Mouse (Mus musculus) midbrain, embryonic 16.5 days (tissue): ENCODE results near the gene Nup214. TPM values are rescaled to one million over a fixed set of nuclear protein-coding genes. Genes with fewer than 3 reads are reported as not detected.

ENCODE experiments used
- ATAC-seq: fragments of 200-750 bp; cut with Nextera tagmentation; 2 replicates; pipeline ENCODE4 v1.8.0; 2017; ENCODE audit warnings: moderate TSS enrichment
- H3K27ac ChIP-seq: fragments of 300-500 bp; sonication (generic); 2 replicates; pipeline ENCODE4 v1.5.1; 2014; ENCODE audit warnings: mild to moderate bottlenecking, low read length, mixed read lengths
- H3K27me3 ChIP-seq: fragments of 300-500 bp; sonication (generic); 2 replicates; pipeline ENCODE4 v1.6.1; 2014; ENCODE audit warnings: low read depth, low read length, mixed read lengths; ENCODE audit not compliant: control insufficient read depth, insufficient read depth
- H3K36me3 ChIP-seq: fragments of 300-500 bp; sonication (generic); 2 replicates; pipeline ENCODE4 v1.6.1; 2014; ENCODE audit warnings: mild to moderate bottlenecking, low read length, moderate library complexity, mixed read lengths; ENCODE audit not compliant: control insufficient read depth, insufficient read depth
- H3K4me1 ChIP-seq: fragments of 300-500 bp; sonication (generic); 2 replicates; pipeline ENCODE4 v1.6.1; 2014; ENCODE audit warnings: mild to moderate bottlenecking, low read length, mixed read lengths; ENCODE audit not compliant: control insufficient read depth, insufficient read depth
- H3K4me2 ChIP-seq: fragments of 300-500 bp; sonication (generic); 2 replicates; pipeline ENCODE4 v1.6.1; 2014; ENCODE audit warnings: mild to moderate bottlenecking, low read length, mixed read lengths
- H3K4me3 ChIP-seq: fragments of 300-500 bp; sonication (generic); 2 replicates; pipeline ENCODE4 v1.5.1; 2014; ENCODE audit warnings: low read depth, mild to moderate bottlenecking, low read length, moderate library complexity, mixed read lengths
- H3K9ac ChIP-seq: fragments of 300-500 bp; sonication (generic); 2 replicates; pipeline ENCODE4 v1.6.1; 2014; ENCODE audit warnings: low read depth, low read length, mixed read lengths
- H3K9me3 ChIP-seq: fragments of 300-500 bp; sonication (generic); replicated peaks from 2 replicates; pipeline ENCODE4 v1.6.1; 2014; ENCODE audit warnings: mild to moderate bottlenecking, low read length, mixed read lengths; ENCODE audit not compliant: control insufficient read depth, poor library complexity, severe bottlenecking
- WGBS: fragments of 180-500 bp; shearing (Covaris S2); extraction: QIAGEN DNeasy Blood & Tissue Kit; methylation state at CpG from one replicate; pipeline ENCODE4 v1.1.7; 2014; 5-methylcytosine and 5-hydroxymethylcytosine counted together
- polyA plus RNA-seq: library from polyadenylated mRNA; unstranded; fragments of >200 nt; fragmentation: Nextera tagmentation; extraction: Ambion mirVana; gene quantifications from 2 replicates; pipeline ENCODE4 v1.2.1, GENCODE M21; 2015

Gene Nup214
- polyA plus RNA-seq, 1 experiment from 2014 or later = 63.9 TPM

GRCm38 (mm10) chr2:31974809-31975371 is 654 bp downstream of the Nup214 start:
- ATAC-seq = no peak
- peaks cover 13% of the 10 kb centered on the region for H3K36me3 ChIP-seq
- no peaks in the 10 kb centered on the region for H3K27me3 ChIP-seq
- H3K27ac ChIP-seq = peak overlapping the region; percentile 62; the same call in 1 of the 2 replicates
- H3K9me3 ChIP-seq = no peaks in the 10 kb centered on the region
- whole genome bisulfite sequencing = 11% methylated on average over 13 of the region's 13 CpGs
- peak overlapping the region; percentile 90 for H3K9ac ChIP-seq
- peak overlapping the region; percentile 92 for H3K4me2 ChIP-seq
- H3K4me3 ChIP-seq = peak overlapping the region; percentile 75
- peaks cover 16% of the 10 kb centered on the region for H3K4me1 ChIP-seq

DNA sequence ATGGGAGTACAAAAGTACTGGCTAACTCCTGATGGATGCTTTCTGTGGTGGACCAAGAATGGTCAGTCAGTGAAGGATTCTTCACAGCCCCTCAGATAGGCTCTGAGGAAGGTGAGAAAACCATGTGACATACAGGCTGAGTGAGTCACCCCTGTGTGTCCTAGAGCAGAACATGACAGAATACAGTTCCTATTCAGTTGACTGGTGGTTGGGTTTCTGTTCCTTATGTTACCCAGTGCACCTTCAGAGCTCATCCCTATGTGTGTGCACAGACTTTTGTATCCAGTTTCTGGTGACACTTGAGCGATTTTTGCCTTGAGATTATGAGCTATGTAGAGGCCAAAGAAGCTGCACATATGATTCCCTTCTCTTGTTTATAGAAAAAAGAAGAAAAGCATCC is 13.5 kb downstream of the Nup214 start:
- H3K27ac ChIP-seq = no peak overlapping the region
- H3K36me3 ChIP-seq = peaks cover 53% of the 10 kb centered on the region
- H3K9ac ChIP-seq = no peak overlapping the region
- H3K9me3 ChIP-seq = no peaks in the 10 kb centered on the region
- ATAC-seq = no peak
- H3K27me3 ChIP-seq = no peaks in the 10 kb centered on the region
- no peak overlapping the region for H3K4me2 ChIP-seq
- H3K4me3 ChIP-seq = no peak overlapping the region
- 89% methylated on average over 1 of the region's 1 CpGs for WGBS
- H3K4me1 ChIP-seq = no peaks in the 10 kb centered on the region

- Histone ChIP-seq H3K36me3 (peaks cover 47% of the 10 kb centered on the region), H3K4me2 (no peak overlapping the region), H3K9me3 (no peaks in the 10 kb centered on the region), H3K4me1 (no peaks in the 10 kb centered on the region), H3K27ac (no peak overlapping the region), H3K27me3 (no peaks in the 10 kb centered on the region), H3K9ac (no peak overlapping the region), H3K4me3 (no peak overlapping the region)
- 97% methylated on average over 4 of the region's 4 CpGs for WGBS
- ATAC-seq = no peak
Observed at GRCm38 (mm10) chr2:31990961-31991360, 16.7 kb downstream of the Nup214 start.

DNA sequence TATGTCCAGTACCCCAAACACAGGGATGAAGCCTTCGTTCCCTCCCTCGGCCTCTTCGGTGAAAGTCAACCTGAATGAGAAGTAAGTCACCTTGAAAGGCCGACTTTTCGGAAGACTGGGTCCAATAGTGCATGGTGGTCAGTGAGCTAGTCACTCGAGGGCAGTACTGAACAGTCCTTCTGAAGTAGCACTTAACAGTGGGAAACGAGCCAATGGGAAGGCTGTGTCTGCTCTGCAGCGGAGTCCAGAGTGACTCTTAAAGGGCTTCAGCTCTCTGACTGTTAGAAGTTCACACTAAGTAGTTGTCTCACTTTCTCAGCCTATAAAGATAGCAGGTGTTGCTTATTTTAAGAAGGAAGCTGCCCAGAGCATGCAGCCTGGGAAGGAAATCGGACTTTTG is 20.7 kb downstream of the Nup214 start:
- Histone ChIP-seq H3K4me3 (no peak overlapping the region), H3K27me3 (no peaks in the 10 kb centered on the region), H3K36me3 (peaks cover 55% of the 10 kb centered on the region), H3K9me3 (no peaks in the 10 kb centered on the region), H3K4me2 (no peak overlapping the region), H3K9ac (no peak overlapping the region), H3K4me1 (no peaks in the 10 kb centered on the region), H3K27ac (no peak overlapping the region)
- WGBS = 94% methylated on average over 9 of the region's 9 CpGs
- ATAC-seq = no peak

- no peak for ATAC-seq
- Histone ChIP-seq H3K9ac (no peak overlapping the region), H3K9me3 (no peaks in the 10 kb centered on the region), H3K36me3 (peaks cover 45% of the 10 kb centered on the region), H3K4me3 (no peak overlapping the region), H3K27ac (no peak overlapping the region), H3K4me2 (no peak overlapping the region), H3K27me3 (no peaks in the 10 kb centered on the region), H3K4me1 (no peaks in the 10 kb centered on the region)
- 97% methylated on average over 13 of the region's 13 CpGs for WGBS
Observed at GRCm38 (mm10) chr2:31996060-31996459, 21.8 kb downstream of the Nup214 start.

DNA sequence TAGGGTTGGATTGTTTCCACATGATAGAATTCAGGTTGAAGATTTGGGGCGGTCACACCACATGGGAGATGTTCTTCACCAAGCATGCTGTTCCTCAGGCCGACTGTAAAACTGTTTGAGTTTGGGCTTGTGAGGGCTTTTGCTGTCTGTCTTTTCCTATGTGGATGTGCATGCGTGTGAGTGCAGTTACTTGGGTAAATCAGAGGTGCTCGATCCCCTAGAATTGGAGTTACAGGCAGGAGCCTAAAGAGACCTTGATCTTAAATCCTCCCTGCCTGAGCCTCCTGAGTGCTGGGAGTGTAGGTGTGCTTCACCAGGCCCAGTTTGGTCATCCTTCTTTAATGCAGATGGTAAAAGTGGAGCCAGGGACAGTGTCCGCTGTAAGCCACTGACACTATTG is 23.3 kb downstream of the Nup214 start:
- no peak for ATAC-seq
- Histone ChIP-seq H3K9me3 (no peaks in the 10 kb centered on the region), H3K4me3 (no peak overlapping the region), H3K36me3 (peaks cover 37% of the 10 kb centered on the region), H3K4me1 (no peaks in the 10 kb centered on the region), H3K4me2 (no peak overlapping the region), H3K27me3 (no peaks in the 10 kb centered on the region), H3K9ac (no peak overlapping the region), H3K27ac (no peak overlapping the region)
- WGBS = 96% methylated on average over 5 of the region's 5 CpGs

- no peak overlapping the region for H3K4me3 ChIP-seq
- H3K4me2 ChIP-seq = no peak overlapping the region
- H3K27ac ChIP-seq = no peak overlapping the region
- 77% methylated on average over 2 of the region's 2 CpGs for WGBS
- no peak for ATAC-seq
- no peaks in the 10 kb centered on the region for H3K9me3 ChIP-seq
- no peak overlapping the region for H3K9ac ChIP-seq
- H3K36me3 ChIP-seq = peaks cover 43% of the 10 kb centered on the region
- H3K27me3 ChIP-seq = no peaks in the 10 kb centered on the region
- H3K4me1 ChIP-seq = no peaks in the 10 kb centered on the region
Observed at GRCm38 (mm10) chr2:31998443-31998842, 24.2 kb downstream of the Nup214 start.

DNA sequence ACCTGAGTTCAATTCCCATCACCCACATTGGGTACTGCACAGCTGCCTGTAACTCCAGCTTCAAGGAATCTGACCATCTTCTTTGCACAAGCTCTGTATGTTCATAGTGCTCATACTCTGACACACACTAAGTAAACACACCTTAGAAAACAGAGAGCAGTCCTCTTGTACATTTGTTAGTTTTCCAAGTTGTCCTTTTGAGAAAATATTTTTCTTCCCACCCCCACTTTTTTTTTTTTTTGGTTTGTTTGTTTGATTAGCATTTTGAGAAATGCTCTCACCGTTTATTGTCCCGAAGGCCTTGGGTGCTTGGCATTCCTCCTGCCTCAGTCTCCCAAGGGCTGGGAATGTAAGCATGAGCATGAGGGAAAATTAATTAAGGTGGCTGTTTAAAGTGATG is 34.1 kb downstream of the Nup214 start:
- no peak for ATAC-seq
- 83% methylated on average over 2 of the region's 2 CpGs for WGBS
- no peaks in the 10 kb centered on the region for H3K4me1 ChIP-seq
- peaks cover 48% of the 10 kb centered on the region for H3K36me3 ChIP-seq
- H3K9ac ChIP-seq = no peak overlapping the region
- no peak overlapping the region for H3K4me3 ChIP-seq
- no peaks in the 10 kb centered on the region for H3K27me3 ChIP-seq
- H3K4me2 ChIP-seq = no peak overlapping the region
- no peaks in the 10 kb centered on the region for H3K9me3 ChIP-seq
- H3K27ac ChIP-seq = no peak overlapping the region

- H3K9ac ChIP-seq = no peak overlapping the region
- no peak overlapping the region for H3K4me2 ChIP-seq
- H3K9me3 ChIP-seq = no peaks in the 10 kb centered on the region
- no peak overlapping the region for H3K27ac ChIP-seq
- ATAC-seq = no peak
- H3K36me3 ChIP-seq = peaks cover 48% of the 10 kb centered on the region
- WGBS = 91% methylated on average over 11 of the region's 11 CpGs
- H3K4me1 ChIP-seq = no peaks in the 10 kb centered on the region
- no peak overlapping the region for H3K4me3 ChIP-seq
- no peaks in the 10 kb centered on the region for H3K27me3 ChIP-seq
Observed at GRCm38 (mm10) chr2:32008716-32009115, 34.5 kb downstream of the Nup214 start.
